Mouse (Mus musculus) mouse embryonic stem cell (cell line): ENCODE data around the gene Mob3a.

Experiments used
- in situ Hi-C, 2 experiments: fragments of 300-500 bp; cut with MboI; formaldehyde crosslinking; loops; 1 replicate in 1 of 2; 3 replicates in 1 of 2; pipeline ENCODE4 v1.14.3; 2019 to 2020; ENCODE audit warnings: low sequenced_read_pairs in 2 of 2, low pct_unique_long_range_greater_than_20kb in 1 of 2, mixed read lengths in 1 of 2; ENCODE audit not compliant: unreplicated experiment in 1 of 2

The Mob3a gene

DNA sequence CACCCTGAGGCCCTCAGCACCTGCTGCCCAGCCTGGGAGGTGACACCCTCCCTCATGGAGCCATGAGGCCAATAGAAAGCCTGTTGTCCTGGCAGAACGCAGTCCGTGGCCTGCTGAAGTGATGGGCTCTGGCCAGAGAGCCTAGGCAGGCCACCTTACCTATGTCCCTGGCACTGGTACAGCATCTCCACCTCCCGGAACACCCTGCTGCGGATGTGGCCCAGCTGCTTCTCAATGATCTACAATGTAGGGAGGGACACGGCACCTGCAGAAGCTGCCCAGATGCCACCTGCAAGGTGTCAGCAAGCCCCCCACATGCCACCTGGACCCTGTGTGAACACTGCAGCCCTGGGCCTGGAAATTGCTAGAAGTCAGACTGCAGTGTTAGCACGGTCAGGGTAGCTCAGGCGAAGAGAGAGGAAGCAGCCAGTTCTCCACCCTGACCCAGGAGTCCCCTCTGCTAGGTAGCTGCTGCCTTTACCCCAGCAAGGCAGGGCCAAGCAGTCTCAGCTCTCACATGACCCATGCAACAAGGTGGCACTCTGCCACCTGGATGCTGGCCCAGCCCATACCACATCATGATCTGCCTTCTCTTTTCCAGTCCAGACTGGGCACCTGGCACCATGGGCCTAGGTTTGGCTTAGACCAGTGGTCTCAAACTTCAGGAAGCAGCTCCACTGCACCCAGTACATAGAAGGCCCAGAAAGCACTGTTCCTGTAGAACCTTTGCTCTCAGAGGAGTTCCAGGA is 31.9 kb downstream of the Mob3a start:
- in situ Hi-C loops: no loop called here

DNA sequence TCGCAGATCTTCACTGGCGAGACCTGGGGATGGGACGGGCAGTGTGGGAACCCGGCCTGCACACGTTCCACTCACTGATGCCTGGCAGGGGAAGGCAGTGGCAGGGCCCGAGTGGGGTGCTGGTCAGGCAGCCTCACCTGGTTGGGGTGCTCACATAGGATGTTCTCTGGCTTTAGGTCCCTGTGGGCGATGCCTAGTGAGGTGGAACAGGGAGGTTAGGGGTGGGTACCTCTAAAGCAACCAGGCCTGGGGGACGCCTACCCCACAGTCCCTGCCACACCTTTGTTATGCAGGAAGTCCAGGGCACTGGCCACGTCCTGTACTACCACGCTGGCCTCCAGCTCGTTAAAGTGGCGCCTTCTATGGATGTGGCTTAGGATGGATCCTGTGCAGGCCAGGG is 32.8 kb downstream of the Mob3a start:
- in situ Hi-C loops: no loop called here

DNA sequence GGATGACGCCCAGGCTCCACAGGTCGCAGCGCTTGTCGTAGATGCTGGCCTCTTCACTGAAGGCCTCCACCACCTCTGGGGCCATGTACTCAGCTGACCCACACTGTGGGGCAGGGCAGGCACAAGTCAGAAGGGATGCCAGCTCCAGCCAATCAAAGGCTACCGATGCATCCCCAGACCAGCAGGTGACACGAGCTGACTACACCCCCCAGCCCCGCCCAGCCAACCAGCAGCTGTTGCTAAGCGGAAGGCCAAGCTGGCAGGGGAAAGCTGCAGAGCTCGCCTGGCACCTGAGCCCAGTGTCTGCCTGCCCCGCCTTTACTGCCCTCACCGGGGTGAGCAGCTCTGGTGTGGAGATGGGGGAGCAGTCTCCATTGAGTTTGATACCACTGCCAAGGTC is 33.2 kb downstream of the Mob3a start:
- in situ Hi-C loops: no loop called here

DNA sequence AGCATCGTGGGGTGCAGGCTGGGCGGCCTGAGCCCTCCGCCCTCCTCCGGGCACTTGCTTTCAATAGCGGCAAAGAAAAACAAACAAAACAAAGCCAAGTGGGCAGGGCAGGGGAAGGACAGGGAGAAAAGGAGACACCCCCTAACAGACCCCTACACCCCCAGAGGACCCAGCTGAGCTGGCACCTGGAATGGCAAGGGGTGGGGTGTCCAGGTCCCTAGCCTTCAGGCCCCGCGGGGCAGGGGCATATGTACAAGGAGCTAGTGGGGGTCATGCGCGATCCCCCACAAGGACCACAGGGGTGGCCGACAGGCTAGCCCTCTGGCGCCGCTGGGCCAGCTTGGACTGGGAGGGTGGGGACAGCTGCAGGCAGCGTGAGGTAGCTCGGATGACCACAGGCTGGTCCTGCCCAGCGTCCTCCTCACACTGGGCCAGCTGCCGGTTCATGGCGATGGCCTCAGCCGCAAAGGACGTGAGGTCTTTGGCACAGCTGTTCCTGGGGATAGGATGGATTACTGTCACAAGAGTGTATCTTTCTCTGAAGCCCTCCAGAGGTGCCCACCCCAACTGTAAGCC is 34.9 kb downstream of the Mob3a start:
- in situ Hi-C loops: no loop called here

DNA sequence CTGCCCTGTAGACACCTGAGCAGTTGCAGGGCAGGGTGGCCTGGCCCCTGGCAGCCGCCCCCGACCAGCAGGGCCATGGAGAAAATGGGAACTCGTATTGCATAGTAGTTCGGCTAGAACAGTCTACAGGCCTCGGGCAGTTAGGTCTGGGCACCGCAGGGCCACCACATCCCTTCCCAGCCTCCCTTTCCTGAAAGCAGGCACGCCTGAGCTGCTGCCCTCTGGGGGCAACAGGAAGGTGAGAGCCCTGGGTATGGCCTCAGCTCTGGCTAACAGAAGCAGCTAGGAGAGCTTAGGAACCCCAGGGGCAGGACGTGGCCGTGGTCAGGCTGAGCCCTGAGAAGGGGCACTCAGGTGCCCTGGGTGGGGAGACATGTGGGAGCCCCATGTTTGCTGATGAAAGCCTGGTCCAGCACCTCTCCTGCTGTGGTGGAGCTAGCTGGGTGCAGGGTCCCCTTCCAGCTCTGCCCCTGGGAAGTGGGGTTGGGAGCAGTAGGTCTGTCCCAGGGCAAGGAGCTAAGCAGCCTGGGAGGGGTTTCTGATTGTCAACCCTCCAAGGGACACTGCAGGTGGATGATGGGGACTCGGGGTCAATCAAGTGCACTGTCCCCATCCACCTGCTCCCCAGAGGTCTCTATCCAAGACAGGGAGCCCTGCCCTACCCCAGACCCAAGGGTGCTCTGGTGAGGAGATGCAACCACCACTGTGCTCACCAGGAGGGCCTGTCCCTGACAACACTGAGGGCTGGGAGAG is 35.6 kb downstream of the Mob3a start:
- in situ Hi-C loops: no loop called here

DNA sequence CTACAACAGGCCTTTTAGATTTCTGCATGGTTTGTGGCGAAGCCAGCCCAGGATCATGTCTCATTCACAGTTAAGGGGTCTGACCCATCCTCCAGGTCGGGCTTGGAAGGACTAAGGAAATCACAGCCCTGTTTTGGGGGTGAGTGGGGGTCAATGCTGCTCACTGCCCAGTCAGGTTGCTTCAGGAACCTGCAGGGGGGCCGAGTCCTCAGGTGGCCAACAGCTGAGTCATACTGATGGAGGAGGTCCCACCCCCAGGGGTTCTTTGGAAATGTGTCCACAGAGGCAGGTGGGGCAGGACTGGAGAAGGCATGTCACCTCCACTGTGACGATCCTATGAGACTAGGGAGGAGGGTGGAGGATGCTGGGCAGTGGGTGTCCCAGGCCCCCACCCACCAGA is 36.3 kb downstream of the Mob3a start:
- in situ Hi-C loops: no loop called here

DNA sequence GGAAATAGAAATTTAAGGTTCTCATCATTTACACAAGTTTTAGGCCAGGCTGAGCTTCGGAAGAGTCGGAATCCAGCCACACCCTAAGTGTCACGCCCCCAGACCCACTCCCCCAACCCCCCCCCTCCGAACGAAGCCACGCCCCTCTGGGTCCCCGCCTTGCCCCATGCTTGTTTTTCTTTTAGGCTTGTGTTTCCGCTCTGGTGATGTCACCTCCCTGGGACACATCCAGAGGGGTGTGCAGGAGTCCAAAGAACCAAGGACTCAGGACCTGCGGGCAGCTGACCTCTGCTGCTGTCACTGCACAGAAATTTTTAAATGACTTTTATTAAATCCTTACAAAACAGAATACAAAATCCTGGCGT is 36.8 kb downstream of the Mob3a start:
- in situ Hi-C loops: no loop called here

DNA sequence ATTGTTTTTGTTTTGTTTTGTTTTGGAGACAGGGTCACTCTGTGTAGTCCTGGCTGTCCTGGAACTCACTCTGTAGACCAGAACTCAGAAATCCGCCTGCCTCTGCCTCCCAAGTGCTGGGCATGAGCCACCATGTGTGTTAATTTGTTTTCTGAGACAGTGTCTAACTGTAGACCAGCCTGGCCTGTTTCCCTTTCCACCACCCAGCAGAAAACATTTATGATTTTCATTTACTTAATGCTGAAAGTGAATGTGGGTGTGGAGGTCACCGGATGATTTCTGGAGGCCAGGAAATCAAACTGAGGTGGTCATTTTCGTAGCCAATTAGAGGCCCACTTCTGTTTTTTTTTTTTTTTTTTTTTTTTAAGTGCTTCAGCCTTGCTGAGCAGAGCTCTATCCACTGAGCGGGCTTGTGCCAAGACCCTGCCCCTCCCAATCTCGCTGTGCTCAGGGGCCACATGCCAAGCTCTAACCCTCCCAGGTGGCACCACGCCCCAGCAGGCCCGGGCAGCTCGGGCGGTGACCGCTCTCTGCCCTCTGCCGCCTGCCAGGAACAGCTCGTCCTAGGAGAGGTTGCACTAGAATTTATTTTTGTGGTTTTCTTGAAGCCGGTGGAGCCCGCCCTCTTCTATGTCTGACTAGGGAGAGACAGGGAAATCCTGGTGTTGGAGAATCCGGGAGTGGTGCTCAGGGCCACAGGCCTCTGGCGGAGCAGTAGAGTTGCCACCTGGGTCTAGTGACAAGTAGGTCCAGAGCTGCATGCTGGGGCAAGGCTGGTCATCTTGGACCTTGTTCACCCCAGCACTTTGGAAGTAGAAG is 37.4 kb downstream of the Mob3a start:
- in situ Hi-C loops: no loop called here

DNA sequence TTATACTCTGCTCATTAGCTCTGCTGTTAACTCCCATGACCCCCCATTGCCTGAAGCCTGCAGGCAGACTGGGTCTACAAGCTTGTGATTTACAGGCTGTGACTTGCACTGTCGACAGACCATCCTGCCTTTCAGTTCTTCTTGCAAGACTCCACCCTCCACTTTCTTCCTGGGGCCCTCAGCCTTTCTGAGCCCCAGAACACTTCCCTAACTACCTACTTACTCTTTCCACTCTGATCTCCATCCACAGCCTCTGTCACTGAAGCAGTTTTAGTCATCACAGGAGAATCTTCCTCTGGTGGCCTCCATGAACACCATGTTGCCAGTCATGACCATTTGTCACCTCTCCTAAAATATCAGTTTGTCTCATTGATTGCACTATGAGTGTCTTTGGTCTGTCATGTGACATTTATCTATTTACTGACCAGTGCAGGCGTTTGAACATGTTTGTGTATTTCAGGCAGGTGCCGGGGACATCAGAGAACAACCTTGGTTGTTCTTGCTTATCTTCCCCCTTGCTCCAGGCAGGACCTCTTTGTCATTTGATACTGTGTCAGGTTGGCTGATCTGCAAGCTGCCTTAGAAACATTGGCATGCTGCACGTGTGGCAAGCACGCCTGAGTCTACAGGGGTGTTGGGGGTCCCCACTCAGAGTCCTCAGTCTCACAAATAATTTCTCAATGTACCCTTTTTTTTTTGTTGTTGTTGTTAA is 38.1 kb downstream of the Mob3a start:
- in situ Hi-C loops: no loop called here

DNA sequence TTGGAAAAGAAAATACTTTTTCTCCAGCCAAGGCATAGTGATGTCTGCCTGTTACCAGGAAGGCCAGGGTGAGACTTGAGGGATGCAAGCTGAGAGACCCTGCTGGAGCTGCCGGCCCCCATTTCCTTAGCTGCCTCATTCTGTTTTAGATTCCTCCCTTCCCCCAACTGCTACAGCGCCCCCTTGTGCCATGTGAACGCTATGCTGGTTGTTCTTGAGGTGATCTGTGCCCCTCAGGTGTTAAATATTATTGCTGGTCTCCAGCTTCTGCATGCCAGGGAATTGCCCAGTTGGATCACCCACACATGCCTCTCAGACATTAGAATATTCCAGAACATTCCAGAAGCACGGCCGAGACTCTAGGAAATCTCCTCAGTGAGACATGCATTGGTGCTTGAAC is 40.6 kb downstream of the Mob3a start:
- in situ Hi-C loops: no loop called here

DNA sequence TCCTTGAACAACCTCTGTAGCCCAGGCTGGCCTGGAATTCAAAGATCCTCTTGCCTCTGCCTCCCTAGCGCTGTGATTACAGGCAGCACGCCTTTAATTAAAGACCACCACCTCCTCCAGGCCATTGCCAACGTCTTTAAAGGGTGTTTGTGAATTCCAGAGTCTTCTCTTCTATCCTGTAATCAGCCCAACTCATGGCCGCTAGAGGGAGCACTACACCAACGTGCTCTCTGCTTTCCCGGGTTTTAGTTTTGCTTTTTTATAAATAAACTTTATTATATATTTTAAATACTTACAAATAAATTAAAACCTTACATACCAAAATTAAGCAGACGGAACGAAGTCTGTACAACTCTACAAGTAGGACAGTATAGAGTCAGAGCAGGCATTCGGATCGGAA is 42.6 kb downstream of the Mob3a start:
- in situ Hi-C loops: no loop called here

DNA sequence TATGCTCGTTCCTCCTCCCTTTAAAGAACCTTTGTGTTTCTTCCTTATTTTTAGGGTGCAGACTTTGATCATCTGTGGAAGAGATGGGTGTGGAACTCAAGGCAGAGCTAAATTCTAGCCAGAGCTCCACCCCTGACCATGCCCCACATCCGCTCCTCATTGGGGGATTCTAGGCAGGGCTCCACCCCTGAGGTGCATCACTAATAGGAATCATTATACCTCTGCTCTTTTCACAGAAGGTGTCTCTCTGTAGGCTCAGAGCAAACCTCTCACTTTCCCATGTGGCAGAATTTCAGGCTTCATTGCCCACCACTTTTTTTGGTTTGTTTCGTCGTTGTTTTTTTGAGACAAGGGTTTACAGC is 43.0 kb downstream of the Mob3a start:
- in situ Hi-C loops: no loop called here

DNA sequence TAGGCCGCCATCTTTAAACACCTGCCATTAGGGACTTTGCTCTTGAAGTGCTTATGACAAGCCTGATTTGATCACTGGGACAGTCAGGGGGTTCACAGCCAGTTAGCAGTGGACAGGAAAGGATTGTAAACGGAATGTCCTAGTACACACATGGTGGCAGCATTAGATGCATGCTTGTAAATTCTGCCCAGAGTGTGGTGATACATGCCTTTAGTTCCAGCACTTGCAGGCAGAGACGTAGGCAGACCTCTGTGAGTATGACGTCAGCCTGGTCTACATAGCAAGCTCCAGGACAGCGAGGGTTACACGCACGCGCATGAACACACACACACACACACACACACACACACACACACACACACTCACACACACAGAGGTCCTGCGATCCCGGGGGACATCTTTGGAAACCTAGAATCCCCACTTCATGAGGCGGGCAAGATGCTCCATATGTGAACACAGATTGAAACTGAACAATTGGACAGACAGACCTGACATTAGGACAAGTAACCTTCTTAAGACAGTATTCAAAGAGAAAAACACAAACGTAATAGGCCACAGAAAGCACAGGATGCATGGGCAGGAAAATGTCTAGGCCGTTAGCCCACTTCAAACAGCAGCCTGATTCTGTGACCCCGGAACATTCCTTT is 43.5 kb downstream of the Mob3a start:
- in situ Hi-C loops: no loop called here

DNA sequence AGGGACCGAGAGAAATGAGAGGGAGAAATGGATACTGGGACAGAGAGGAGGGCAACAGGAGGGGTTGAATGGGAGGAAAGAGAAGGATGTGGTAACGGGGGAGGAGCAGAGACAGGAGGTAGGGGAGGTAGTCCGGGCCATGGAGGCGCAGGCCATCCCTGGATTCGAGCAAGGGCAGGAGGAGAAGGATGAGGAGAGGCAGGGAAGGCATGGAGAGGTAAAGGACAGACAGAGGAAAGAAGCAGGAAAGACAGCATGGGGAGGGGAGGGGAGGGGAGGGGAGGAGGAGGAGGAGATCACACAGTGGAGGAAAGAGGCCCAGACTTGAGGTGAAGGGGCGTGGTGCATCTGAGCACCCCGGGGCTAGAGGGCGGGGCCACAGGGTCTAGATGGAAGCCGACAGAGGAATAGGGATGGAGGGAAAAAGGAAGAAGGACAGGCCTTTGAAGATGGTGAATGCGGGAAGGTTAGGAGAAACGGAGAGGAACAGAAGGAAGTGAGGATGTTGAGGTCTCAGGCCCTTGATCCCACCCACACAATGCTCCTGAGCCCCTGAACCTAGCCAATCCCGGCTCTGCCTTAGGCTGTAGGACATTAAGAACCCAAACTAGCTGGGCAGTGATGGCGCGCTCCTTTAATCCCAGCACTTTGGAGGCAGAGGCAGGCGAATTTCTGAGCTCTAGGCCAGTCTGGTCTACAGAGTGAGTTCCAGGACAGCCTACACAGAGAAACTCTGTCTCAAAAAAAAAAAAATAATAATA is 44.7 kb downstream of the Mob3a start, which contains the start of gene Btbd2:
Gene Btbd2, minus strand, starts transcription at position 209 of the 761 bp plus-strand sequence.
- in situ Hi-C loops: no loop called here

DNA sequence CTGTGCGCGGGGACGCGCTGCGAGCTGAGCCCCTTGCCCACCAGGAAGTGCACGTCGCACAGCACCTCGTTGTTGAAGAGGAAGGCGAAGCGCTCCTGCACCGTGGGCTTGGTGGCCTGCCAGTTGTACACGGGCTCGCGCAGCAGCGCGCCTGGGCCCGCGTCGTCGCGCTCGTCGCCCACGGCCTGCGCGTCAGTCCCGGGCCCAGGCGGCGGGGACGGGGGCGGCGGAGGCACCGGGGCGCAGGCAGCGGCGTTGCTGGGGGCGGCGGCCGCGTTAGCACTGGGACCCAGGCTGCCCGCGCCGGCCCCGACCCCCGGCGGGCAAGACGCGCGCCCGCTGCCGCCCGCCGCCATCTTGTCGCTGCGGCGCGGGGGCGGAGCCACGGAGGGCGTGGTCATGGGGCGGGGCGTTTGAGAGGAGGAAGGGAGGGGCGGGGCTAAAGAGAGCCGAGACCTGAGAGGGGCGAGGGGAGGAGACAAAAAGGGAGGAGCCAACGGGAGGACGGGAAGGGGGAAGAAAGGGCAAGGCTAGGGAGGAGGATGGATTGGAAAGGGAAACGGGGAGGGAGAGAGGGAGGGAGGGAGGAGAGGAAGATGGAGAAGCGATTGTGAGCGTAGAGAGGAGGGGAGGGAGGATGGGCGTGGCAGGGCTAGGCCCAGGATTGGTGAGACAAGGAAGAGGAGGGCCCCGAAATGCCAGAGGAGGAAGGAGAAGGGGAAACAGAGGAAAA is 45.5 kb downstream of the Mob3a start:
- in situ Hi-C loops: no loop called here

DNA sequence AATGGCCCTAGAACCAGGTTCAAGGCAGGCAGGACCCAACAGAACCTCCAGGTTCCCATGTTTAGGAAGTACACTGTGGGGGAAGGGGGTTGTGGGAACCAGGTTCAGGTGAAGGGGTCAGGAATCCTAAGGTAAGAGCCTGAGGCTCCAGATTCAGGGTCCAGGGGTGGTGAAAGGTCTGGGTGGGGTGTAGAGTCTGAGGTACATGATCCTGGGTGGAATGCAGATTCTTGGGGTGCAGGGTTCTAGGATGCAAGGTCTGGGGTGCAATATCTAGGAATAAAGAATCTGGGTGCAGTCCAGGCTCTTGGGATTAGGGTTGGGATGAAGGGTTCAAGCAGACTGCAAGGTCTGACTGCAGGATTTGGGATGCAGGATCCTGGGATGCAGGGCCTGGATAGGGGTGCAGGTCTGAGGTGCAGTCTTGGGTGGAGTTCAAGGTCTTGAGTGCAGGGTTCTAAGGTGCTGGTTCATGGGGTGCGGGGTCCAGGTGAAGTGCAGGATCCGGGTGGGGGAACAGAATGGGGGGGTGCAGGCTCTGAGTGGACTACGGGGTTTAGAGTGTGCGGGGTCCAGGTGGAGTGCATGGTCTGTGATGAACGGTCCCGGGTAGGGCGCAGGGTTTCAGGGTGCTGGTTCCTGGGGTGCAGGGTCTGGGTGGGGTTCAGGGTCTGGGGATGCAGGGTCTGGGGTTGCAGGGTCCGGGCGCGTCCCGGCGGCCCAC is 46.2 kb downstream of the Mob3a start:
- in situ Hi-C loops: no loop called here
